Mouse (Mus musculus): ENCODE measurements around the gene Ndufb7.
A peak's percentile ranks its signal among the peaks of the same experiment; 100 is the strongest.
"Not testable (repeated sequence)": the region's sequence is repeated elsewhere in the genome, so short reads cannot be mapped to it uniquely, and the experiment has no call there.

Gene Ndufb7

DNA sequence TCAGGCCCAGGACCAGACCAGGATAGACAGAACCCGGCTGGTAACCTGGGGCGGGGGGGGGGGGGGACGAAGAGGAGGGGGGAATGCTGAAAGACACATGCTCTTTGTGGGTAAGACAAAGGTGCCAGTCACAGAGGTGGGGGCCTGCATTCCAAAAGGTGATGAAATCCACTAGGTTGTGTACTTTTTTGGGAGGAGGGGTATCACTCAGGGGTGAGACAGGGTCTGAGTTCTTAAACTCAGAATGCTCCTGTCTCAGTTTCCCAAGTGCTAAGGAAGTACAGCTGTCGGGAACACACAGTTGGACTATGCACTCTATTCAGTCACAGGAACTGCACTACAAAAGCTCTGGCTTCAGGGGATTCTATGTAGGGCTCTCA, 10.0 kb downstream of the Ndufb7 start:
- no peak for DNase-seq (ENCODE audit: low spot score)

DNA sequence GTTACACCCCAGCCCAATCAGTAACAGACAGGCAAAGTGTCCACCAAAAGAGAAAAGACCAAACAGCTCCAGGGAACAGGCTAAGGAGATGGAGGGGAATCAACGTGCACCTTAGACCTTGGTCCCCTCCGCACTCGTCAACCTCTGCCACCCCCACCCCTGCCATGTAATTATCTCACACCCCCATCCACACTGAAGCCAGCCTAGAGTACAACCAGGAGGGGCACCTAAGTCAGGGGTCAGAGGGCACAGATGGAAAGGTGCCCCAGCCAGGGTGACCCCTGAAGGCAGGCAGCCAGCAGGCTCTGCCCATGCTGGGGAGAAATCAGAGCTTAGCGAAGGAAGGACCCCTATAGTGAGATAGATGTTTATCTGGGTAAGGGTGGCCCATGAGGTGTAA, 10.4 kb downstream of the Ndufb7 start:
- no peak for DNase-seq (ENCODE audit: low spot score)

DNA sequence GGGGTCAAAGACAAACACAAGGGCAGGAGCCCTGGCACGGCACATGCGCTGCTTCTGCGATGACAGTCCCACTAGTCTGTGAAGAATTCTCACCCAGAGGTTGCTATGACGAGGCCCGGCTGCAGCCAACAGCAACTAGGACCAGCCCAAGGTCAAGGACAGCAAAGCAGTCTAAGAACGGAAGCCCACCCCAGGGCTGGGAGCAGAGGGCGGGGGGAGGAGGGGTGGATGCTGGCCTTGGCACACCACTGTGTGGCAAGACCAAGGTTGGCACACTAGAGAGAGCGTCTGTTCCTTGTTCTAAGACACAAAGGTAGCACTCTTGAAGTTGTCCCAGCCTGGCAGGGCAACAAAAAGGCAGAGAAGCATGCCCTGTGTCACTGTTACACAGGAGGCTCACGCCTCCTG, 10.9 kb downstream of the Ndufb7 start:
- DNase-seq (ENCODE audit: low spot score): peak; percentile 52

DNA sequence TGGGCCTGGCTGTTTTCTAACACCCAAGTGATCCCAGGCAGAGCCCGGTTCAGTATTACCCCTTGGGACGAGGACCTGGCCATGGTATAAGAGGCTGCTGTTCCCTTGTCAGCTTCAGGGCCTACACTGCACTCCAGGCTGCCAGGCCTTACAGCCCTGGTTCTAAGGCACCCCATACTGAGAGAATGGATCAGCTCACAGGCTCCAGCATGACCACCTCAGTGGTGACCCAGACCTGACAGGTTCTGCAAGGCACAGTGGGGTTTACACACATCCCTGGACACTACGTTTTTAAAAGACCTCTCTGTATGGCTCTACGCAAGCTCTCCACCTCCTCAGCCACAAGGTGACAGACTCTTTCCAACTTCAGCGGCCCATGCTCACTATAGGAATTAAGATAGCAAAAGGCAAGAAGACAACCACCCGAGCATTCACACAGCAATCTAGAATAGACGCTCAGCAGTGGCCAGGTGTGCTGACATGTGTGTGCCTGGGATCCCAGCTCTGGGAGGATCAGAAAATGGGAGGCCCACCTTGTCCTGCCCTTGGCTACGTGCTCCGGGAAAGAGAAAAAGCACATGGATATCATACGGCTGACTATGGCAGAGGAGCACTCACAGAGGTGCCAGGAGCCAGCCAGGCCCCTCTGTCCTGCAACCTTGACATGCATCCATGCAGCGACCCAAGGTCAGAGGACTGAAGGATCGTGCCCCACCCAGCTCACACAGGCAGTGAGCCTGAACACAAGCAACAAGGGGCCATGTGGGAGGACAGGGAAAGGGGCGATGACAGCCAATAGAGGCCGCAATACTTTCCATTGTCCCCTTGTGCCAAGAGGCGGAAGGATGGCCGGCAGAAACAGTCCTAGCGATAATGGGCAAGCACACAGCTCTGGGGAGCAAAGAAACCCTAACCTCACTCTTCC, 11.9 kb downstream of the Ndufb7 start:
- DNase-seq (ENCODE audit: low spot score): no peak

DNA sequence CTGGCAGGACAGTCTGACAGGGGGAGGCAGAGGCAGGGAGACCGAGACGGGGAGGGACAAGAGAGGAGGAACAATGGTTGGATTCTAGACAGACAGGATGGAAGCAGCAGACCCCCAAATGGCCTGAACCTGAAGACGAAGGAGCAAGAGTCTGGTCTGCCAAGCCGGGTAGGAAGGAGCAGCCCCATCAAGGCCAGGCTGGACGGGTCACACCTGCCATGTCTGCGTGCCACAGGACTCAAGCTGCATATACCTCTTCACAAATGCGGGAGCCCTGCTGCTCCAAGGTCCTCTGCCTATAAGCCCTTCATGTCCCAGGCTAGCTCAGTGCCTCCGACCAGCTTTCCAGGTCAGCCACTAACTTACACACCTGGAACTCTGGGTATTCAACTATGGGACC, 13.2 kb downstream of the Ndufb7 start:
- no peak for DNase-seq (ENCODE audit: low spot score)

DNA sequence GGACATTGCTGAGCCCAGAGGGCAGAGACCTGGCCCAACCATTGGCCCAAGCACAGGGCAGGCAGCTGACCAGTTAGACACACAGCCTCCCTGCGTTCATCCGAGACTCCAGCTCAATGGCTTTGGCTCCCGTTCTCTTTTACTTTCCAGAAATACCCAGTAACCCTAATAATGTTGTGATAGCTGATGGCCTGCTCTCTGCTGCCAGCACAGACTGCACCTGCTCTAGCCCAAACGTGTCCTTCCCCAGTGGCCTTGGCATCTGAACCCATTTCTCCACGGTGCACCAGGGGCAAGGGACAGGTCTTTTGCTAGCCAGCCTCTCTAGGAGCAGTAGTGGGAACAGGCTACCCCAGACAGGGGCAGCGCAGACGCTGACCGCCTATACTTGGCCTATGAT, 14.4 kb downstream of the Ndufb7 start:
- DNase-seq (ENCODE audit: low spot score): no peak

DNA sequence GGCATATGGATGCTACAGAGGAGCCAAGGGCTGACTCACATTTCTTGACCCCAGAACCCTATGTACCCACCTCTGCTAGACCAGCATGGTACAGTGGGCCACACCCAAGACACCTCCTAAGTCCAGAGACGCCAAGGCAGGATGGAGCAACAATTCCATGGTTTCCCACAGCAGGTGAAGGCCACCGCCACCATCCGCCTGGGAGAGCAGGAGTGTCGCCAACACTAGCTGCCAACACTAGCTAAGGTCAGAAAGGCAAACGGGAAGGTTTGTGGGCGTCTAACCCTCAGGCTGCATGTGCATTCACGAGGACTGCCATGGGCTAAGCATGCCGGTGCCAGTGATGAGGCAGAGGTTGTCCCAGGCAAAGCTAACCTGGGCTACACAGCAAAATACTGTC, 15.8 kb downstream of the Ndufb7 start:
- no peak for DNase-seq (ENCODE audit: low spot score)

DNA sequence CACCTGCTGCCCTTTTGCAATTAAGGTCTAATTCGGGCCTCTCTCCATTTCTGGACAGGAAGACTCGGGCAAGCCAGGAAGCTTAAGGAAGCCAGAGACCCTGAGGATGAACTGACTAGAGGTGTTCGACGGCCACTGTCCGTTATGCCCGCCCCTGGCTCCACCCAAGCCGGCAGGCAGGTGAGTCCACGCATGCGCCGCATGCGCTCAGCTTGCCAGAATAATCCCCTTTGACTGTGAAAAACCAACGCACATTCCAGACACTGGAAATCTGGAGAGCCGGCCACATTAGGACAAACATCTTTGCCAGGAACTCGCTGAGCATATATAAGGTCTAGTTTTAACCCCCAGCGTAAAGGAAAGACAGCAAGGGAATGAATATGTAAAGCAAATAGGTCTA, 16.8 kb downstream of the Ndufb7 start:
- DNase-seq (ENCODE audit: low spot score): no peak

DNA sequence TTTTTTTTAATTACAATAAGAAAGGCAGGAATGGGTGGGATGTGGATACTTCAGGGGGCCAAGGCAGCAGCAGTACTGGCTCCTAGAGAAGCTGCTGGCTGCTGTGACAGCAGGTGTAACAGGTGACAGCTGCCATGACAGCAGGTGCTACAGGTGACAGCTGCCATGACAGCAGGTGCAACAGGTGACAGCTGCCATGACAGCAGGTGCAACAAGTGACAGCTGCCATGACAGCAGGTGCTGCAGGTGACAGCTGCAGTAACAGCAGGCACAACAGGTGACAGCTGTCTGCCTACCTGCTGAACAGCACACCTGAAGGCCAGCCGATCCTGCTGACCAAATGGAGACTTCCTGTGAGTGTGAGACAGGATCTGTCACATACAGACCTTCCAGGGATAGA, 18.3 kb downstream of the Ndufb7 start:
- no peak for DNase-seq (ENCODE audit: low spot score)

DNA sequence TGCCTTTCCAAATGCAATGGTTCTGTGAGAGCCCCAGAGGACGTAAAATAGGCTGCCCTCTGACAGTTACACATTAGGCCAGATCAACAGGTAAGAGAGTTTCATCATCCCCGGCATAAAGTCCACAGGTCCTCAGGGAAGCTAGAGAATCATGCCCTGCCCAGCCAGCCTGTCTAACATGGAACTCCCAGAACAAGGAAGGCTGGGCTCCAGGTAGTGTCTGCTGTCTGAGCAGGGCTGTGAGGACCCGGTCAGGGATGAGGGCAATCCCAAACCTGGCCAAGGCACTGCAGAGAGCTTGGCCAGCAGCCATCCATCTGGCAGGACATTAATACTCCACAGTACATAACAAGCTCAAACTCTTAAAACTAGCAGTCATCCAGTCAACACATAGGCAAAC, 18.9 kb downstream of the Ndufb7 start:
- no peak for DNase-seq (ENCODE audit: low spot score)

DNA sequence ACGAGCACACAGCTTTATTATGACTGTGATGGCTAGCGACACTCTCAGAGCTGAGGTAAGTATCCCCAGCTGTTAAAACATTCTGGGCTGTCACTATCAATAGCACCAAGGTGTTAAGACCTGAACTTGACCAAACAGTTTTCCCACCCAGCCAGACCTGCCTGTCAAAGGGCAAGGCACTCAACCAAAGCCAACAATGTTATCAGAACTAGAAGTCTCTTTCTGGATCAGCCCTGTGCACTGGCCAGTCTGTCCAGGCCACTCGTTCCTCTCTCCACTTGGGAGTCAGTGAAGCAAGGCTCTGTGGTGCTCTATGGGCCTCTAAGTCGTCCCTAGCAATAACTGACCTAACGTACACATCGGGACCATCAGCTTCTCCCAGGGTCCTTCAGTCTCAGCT, 21.2 kb downstream of the Ndufb7 start:
- no peak for DNase-seq (ENCODE audit: low spot score)

DNA sequence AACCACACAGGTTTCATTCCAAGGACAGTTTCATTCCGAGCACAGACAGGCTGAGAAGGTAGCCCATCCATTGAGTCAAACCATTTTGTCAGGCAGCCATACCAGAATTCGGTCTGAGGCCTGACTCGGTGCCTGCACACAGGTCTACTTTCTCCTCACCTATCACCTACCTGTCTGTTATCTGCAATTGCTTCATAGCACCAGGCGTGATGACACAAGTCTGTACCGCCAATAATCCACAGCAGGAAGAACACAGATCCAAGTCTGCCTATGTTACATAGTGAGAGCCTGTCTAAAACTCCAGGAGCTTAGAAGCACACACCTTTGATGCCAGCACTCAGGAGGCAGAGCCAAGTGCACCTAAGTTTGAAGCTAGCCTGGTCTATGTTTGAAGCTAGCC, 22.4 kb downstream of the Ndufb7 start:
- DNase-seq (ENCODE audit: low spot score): no peak

DNA sequence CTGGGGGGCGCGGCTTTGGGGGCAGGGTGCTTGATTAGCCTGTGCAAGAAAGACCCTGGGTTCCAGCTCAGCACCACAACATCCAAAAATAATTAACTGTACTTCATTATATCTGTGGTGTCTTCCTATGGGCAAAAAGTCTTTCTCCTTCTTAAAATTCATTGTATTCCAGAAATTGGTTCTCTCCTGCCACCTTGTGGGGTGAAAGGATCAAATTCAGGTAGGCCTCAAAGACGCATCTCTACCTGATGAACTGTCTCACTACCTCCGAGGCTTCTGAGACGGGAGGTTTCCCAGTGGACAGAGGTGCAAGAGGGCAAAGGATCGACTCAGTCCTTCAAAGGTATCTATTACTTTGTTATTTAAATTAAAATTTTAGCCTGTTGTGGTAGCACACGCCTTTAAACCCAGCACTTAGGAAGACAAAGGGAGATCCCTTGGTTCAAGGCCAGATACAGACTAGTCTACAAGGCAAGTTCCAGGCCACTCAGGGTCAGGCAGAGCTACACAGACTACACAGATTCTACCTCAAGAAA, 24.1 kb downstream of the Ndufb7 start:
- DNase-seq (ENCODE audit: low spot score): no peak

DNA sequence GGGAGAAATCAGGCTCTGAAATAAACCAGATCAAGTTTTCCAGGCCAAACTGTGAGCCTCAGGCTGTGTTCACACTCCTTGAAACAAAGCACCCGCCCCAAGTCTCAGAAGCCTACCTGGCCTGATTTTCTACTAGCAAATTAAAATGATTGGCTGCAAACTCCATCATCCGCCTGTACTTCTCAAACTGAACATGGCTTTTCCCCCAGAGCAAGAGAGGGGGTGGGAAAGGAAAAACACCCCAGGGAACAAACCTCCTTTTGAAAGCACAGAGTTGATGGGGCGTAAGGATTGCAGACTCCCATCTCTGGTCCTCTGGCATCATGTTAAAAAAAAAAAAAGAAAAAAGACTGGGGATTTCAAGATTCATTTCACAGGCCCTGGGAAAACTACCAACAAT, 26.2 kb downstream of the Ndufb7 start:
- DNase-seq (ENCODE audit: low spot score): no peak

DNA sequence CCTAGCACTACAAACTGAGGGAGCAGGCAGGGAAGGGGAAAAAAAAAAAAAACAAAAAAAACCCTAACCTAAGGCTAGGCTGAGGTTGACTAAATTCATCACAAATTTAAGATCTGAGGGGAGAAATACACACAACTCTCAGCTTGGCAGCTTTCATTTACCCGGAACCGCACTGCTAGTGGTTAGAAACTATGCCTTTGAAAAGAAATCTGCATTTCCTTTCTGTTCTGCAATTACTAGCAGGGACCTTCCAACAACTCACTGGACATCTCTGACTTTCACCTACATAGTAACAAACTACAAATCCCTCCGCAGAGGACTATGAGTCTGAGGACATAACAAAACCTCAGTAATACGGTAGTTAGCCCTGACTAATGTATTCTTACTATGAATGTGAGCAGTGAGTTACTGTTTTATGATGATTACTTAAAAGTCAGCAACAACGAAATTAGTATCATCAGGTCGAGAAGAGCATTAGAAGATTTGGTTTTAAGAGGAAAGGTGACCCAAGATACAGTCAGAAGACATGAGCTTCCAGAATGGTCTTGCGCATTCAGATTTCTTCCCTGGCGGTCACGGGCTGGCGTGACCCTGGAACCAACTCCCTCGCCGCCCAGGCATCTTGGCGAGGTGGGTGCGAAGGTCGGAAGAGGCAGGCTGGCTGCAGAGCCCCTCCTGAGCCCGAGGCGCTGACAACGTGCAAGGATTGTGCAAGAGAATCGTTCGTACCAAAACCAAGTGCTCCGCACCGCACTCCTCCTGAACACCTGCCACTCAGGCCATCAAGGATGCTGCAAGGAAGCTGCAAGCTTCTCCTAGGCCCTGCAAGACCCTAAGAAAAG, 27.1 kb downstream of the Ndufb7 start:
- no peak for DNase-seq (ENCODE audit: low spot score)

DNA sequence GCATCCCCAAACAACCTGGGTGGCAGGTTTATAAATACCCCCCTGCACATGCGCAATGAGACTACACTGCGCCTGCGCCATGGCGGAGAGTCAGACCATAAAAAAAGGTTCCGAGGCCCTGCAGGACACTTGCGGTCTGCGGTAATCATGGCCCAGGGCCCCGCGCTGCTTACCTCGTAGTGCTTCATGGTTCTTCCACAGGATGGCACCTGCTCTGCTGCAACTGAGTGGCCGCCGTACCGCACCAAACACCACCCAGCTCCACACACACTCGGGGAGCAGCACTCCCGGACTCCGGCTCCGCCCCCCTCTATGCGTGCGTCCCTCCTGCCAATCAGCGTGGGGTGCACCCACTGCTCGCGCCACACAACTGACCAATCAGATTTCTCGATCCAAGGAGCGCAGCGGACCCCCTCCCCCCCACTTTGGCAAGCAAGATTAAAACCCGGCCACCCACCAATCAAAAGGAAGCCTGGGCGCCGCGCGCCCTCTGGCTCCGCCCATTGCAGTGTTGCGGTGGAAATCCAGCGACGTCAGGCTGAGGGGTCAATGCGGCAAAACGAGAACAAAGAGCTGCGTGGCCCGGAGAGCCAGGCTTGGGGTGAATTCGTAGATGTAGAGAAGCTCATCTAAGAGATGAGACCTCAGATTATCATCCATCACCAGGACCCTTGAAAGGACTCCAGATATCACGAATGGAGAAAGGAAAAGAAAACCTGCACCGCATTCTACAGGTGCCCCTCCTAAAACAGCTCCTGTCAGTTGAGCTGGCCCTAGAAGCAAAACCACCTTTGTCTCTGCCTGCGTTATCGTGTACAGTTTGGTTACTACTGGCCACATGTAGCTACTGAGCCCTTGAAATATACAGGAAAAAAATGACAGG, 27.9 kb downstream of the Ndufb7 start:
- peak; percentile 96 for DNase-seq (ENCODE audit: low spot score)

DNA sequence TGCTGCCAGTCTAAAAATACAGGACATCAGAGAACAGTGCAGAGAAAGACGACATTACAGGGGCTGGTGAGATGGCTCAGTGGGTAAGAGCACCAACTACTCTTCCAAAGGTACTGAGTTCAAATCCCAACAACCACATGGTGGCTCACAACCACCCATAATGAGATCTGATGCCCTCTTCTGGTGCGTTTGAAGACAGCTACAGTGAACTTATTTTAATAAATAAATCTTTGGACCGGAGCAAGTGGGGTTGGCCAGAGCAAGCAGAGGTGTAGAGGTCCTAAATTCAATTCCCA, 28.5 kb downstream of the Ndufb7 start:
- not testable (repeated sequence) for DNase-seq (ENCODE audit: low spot score)

DNA sequence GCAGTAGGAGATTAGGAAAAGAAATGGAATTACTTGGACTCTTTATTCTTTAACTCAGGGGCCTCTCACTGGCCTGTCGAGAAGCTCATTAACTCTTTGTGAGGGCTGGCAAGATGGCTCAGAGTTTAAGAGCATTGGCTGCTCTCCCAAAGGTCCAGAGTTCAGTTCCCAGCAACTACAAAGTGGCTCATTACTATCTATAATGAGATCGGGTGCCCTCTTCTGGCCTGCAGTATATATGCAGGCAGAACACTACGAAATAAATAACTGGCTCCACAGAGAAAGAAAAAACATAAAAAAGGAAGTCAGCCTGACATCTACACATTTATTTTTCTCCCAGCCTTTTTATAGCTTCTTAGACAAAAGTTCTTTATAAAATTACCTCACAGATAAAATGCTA, 29.9 kb downstream of the Ndufb7 start:
- no peak for DNase-seq (ENCODE audit: low spot score)

DNA sequence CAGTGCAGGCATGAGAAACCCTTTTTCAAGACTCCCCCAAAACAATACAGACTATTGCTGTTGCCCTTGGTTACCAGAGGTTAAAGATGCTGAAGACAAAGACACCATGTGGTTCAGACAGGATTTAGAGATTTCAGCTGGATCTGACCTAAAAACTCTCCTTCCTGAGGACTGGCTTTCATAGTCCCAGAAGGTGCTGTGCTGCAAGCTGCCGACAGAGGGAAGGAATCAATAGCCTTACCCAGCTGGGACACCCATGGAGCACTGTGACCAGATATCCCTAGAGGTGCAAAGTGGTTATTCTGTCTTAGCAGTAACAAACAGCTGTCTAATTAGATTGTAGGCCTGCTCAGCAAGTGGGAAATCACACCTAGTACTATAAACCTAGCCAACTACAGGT, 31.7 kb downstream of the Ndufb7 start:
- no peak for DNase-seq (ENCODE audit: low spot score)

DNA sequence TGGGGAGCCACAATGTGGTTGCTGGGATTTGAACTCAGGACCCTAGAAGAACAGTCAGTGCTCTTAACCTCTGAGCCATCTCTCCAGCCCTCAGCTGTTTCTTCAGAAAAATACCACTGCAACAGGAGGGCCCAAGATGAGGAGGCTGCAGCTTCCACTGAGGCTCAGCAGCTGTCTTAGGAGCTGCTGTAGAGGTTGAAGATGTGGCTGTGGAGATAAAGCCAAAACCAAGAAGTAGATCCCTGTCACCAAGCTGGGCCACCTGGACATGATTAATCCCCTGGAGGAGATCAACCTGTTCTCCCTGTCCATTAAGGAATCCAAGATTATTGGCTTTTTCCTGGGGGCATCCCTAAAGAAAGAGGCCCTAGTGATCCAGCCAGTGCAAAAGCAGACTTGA, 33.3 kb downstream of the Ndufb7 start:
- DNase-seq (ENCODE audit: low spot score): no peak

DNA sequence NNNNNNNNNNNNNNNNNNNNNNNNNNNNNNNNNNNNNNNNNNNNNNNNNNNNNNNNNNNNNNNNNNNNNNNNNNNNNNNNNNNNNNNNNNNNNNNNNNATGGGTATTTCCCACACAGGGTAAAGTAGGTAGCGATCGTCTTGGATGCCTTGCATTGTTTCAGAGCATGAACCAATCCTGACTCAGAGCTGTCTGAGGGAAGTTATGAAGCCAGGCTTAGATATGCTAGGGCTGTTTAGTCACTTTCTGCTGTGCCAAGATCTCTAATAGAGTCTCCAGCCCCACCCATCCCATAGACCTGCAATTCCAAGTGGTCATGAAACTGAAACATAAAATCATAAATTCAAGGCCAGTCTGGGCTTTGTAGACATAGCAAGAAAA, 36.2 kb downstream of the Ndufb7 start:
- DNase-seq (ENCODE audit: low spot score): no peak

DNA sequence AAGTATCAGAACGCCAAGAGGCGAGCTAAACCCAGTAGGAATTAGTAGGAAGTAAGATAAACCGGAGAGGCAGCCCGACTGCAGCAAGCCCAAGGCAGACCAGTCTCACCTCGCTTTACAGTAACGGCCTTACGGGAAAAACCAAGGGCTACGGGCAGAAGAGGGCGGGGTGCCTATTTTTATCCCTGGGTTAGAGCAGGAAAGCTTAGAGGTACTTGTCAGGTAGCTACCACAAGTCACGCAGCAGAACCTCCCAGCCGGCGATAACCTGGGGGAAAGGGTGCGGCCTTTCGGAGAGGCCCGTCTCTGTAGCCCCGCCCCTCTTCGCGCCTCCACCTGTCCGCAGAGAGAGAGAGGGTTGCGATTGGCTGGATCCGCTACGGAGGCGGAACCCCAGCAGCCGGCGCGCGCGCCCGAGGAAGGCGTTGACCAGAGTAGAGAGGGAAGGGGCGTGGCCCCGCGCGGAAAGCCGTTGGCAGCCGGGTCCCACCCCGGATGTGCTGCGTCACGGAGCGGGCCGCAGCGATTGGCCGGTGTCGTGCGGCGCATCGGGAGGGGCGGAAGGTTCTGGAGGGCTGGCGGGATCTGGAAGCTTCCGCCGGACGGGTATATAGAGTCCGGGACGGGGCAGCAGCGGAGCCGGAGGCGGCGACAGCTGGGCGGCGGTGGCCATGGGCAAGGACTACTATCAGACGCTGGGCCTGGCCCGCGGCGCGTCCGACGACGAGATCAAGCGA, 41.4 kb downstream of the Ndufb7 start, which contains the start of the genes Tecr and Dnajb1:
TSS of gene Tecr (minus strand) at position 311 of the 737 bp plus-strand sequence.
TSS of gene Dnajb1 (plus strand) at position 533 of the 737 bp plus-strand sequence.
- DNase-seq (ENCODE audit: low spot score): peak; percentile 100
